10 mouse cellular contexts compared by ENCODE assay signal in genomic region chr4:117390850-117391795, GRCm38 (mm10).
DNase-seq lines count a peak whose midpoint lies in the region; ATAC-seq and TF ChIP-seq lines count a peak whose summit lies in the region.
"Had no signal": no experiment of that assay in that cellular context is flagged by ENCODE, and none has a peak within 500 bp of the region (broad histone marks: within the 10 kb centered on the region; RNA-seq: fewer than 3 reads in every experiment).

No protein-coding gene starts in this region.

- TF ChIP-seq CTCF in gastrocnemius, adult 2 months (IDR thresholded peaks at IDR 0.05): no peak

- H3K27me3 ChIP-seq in heart, embryonic 11.5 days (ENCODE audit: control insufficient read depth, insufficient read depth, low read length): 0 out of 2 replicates have a peak, but pooled peaks cover 2% of the 10 kb centered on the region
- H3K27me3 ChIP-seq in neural tube, embryonic 11.5 days (ENCODE audit: control insufficient read depth, insufficient read depth, low read length): peaks cover 50% of the 10 kb centered on the region
- no peaks in the 10 kb centered on the region for H3K27me3 ChIP-seq in limb, embryonic 14.5 days (ENCODE audit: control insufficient read depth, insufficient read depth, low read length)

- no peak for TF ChIP-seq POLR2A in limb, embryonic 14.5 days (IDR thresholded peaks at IDR 0.05; ENCODE audit: borderline replicate concordance, extremely low read depth, insufficient read depth, insufficient read length)

- no peak for ATAC-seq in heart, embryonic 11.5 days (replicated peaks; ENCODE audit: insufficient number of reproducible peaks, low FRiP score, low TSS enrichment)
- ATAC-seq in neural tube, embryonic 11.5 days (ENCODE audit: insufficient read depth, low FRiP score, low TSS enrichment): no peak
- no peak for ATAC-seq in limb, embryonic 14.5 days (ENCODE audit: low FRiP score, low read depth)

- 27% methylated on average over 22 of the region's 22 CpGs for WGBS in heart, embryonic 11.5 days (ENCODE audit: insufficient replicate concordance)
- WGBS in neural tube, embryonic 11.5 days: 17% methylated on average over 22 of the region's 22 CpGs
- 24% methylated on average over 21 of the region's 22 CpGs for WGBS in limb, embryonic 14.5 days

- no peaks in the 10 kb centered on the region for H3K36me3 ChIP-seq in heart, embryonic 11.5 days (ENCODE audit: control insufficient read depth, insufficient read depth, low read length)
- H3K36me3 ChIP-seq in neural tube, embryonic 11.5 days (ENCODE audit: control insufficient read depth, insufficient read depth, low read length): no peaks in the 10 kb centered on the region
- no peaks in the 10 kb centered on the region for H3K36me3 ChIP-seq in limb, embryonic 14.5 days (ENCODE audit: control insufficient read depth, insufficient read depth, low read length)

- H3K27ac ChIP-seq in heart, embryonic 11.5 days (ENCODE audit: low read depth, low read length): no peak overlapping the region
- H3K27ac ChIP-seq in neural tube, embryonic 11.5 days (ENCODE audit: low read depth, low read length): 0 out of 2 replicates have a peak overlapping the region, but pooled peaks have one; percentile 14
- H3K27ac ChIP-seq in limb, embryonic 14.5 days (replicated peaks; ENCODE audit: low read depth, low read length): no peak overlapping the region
- no peak overlapping the region for H3K27ac ChIP-seq in gastrocnemius, adult 2 months

- no peaks in the 10 kb centered on the region for H3K9me3 ChIP-seq in heart, embryonic 11.5 days (replicated peaks; ENCODE audit: control insufficient read depth, low read length)
- H3K9me3 ChIP-seq in neural tube, embryonic 11.5 days (ENCODE audit: control insufficient read depth, low read length): no peaks in the 10 kb centered on the region
- no peaks in the 10 kb centered on the region for H3K9me3 ChIP-seq in limb, embryonic 14.5 days (ENCODE audit: control insufficient read depth, low read length)

- peaks cover 17% of the 10 kb centered on the region for H3K4me1 ChIP-seq in heart, embryonic 11.5 days (ENCODE audit: control insufficient read depth, insufficient read depth, low read length)
- peaks cover 24% of the 10 kb centered on the region for H3K4me1 ChIP-seq in neural tube, embryonic 11.5 days (ENCODE audit: control insufficient read depth, insufficient read depth, low read length)
- peaks cover 34% of the 10 kb centered on the region for H3K4me1 ChIP-seq in limb, embryonic 14.5 days (ENCODE audit: control insufficient read depth, insufficient read depth, low read length)

- H3K4me3 ChIP-seq in heart, embryonic 11.5 days (ENCODE audit: low read depth, low read length): peak overlapping the region; percentile 30
- H3K4me3 ChIP-seq in neural tube, embryonic 11.5 days (ENCODE audit: low read depth, low read length): no peak overlapping the region
- 0 out of 2 replicates have a peak overlapping the region, but pooled peaks have one; percentile 8 for H3K4me3 ChIP-seq in limb, embryonic 14.5 days (replicated peaks; ENCODE audit: low read length)
- H3K4me3 ChIP-seq in gastrocnemius, adult 2 months: no peak overlapping the region
- H3K4me3 ChIP-seq: myocyte had no signal

- no peak for DNase-seq in heart, postnatal 14 days
- DNase-seq in neural tube, embryonic 11.5 days (ENCODE audit: low spot score): no peak
- DNase-seq in neural tube, embryonic 10.5 days (ENCODE audit: extremely low spot score, low spot score): no peak
- DNase-seq in limb, embryonic 14.5 days (ENCODE audit: low spot score): no peak
- no peak for DNase-seq in right cerebral cortex, postnatal 14 days
- DNase-seq in thymus, postnatal 25 days: no peak
- no peak for DNase-seq in gastrocnemius, adult 2 months
- DNase-seq: cerebellum, adult 8-10 months had no signal

- H3K9ac ChIP-seq in heart, embryonic 11.5 days (ENCODE audit: low read depth, low read length): 0 out of 2 replicates have a peak overlapping the region, but pooled peaks have one; percentile 22
- H3K9ac ChIP-seq in neural tube, embryonic 11.5 days (ENCODE audit: low read length): no peak overlapping the region
- H3K9ac ChIP-seq in limb, embryonic 14.5 days (ENCODE audit: low read depth, low read length, severe bottlenecking): no peak overlapping the region

- H3K4me2 ChIP-seq in heart, embryonic 11.5 days: peak overlapping the region; percentile 64
- peak overlapping the region; percentile 27; the same call in 1 of the 2 replicates for H3K4me2 ChIP-seq in neural tube, embryonic 11.5 days (ENCODE audit: low read depth)
- peak overlapping the region; percentile 45 for H3K4me2 ChIP-seq in limb, embryonic 14.5 days (replicated peaks; ENCODE audit: low read depth, low read length, severe bottlenecking)

- intact Hi-C loops in heart, postnatal 14 days (cut with DNase I): loop anchor here (10.0 kb wide), 1 partner anchor 114 kb away; no protein-coding TSS in a partner anchor
- intact Hi-C loops in gastrocnemius, adult 2 months (cut with DNase I): no loop called here

Comparison
In these comparisons a context has a peak if more than half of its experiments do, and no peak if none do; other contexts are left out.
1. H3K4me3 ChIP-seq: peak in heart, embryonic 11.5 days (single experiment) and limb, embryonic 14.5 days (single experiment); none in neural tube, embryonic 11.5 days (single experiment) and gastrocnemius, adult 2 months (single experiment).
2. Peak in every context shown above with its lines, with median percentiles within 50 percentile points of each other: H3K4me2 ChIP-seq.